Mouse (Mus musculus): ENCODE results near the gene Stk39.

DNA sequence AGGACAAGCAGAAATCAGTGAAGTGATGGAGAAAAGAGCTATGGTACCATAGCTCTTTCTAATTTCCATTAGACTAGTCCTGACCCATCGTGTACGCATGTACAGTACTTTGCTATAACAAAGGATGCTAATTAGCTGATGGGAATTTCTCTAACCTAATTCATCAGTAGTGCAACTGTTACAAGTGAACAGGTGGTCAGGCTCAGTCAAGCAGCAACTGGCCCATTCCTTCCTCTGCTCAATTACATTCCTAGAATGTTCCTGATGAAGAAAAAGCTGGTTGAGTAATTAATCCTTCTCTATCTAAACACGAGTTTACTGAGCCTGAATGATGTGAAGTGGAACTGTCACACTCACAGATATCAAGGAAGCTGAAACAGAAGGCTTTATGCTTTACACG, 275.8 kb downstream of the Stk39 start:
- no peak for TF ChIP-seq CTCF (IDR thresholded peaks at IDR 0.05; ENCODE audit: low read depth)
- no peak for TF ChIP-seq EP300 (IDR thresholded peaks at IDR 0.05; ENCODE audit: low read depth)

Data from liver, embryonic 14.5 days (tissue).